Mouse (Mus musculus) embryonic fibroblast, embryonic 13.5 days (primary cell): ENCODE data around the gene Atp13a2.

Source experiments
- CTCF ChIP-seq: IDR thresholded peaks from 2 replicates; pipeline ENCODE4 v1.5.1; 2011; ENCODE audit warnings: mild to moderate bottlenecking, control low read depth, low read length, moderate library complexity, borderline replicate concordance; ENCODE audit not compliant: insufficient read depth
- POLR2A ChIP-seq: IDR thresholded peaks from 2 replicates; pipeline ENCODE4 v1.6.1; 2011; ENCODE audit warnings: low read depth, mild to moderate bottlenecking, control low read depth, low read length, moderate library complexity

GRCm38 (mm10) chr4:141021614-141021929 lies 34.9 kb downstream of the Atp13a2 start:
- TF ChIP-seq POLR2A (no peak), CTCF (no peak)
